Mouse (Mus musculus): ENCODE measurements around the gene Eif3f. TPM values are rescaled to one million over a fixed set of nuclear protein-coding genes. Genes with fewer than 3 reads are reported as not detected.

Eif3f gene
- total RNA-seq, 2 experiments from 2014 or later, result 119 TPM

GRCm38 (mm10) chr7:108966742-108967362, 32.6 kb downstream of the Eif3f start:
- DNase-seq (ENCODE audit: low spot score), result peak; percentile 60

- DNase-seq (ENCODE audit: low spot score), result no peak
These were observed 34.0 kb downstream of the Eif3f start for GRCm38 (mm10) chr7:108968201-108968600.

GRCm38 (mm10) chr7:108972273-108972672, 38.1 kb downstream of the Eif3f start:
- DNase-seq (ENCODE audit: low spot score), result no peak

- DNase-seq (ENCODE audit: low spot score), result no peak
These were observed 51.9 kb downstream of the Eif3f start for GRCm38 (mm10) chr7:108985934-108986708.

- no peak for DNase-seq (ENCODE audit: low spot score)
These were observed 57.0 kb downstream of the Eif3f start for GRCm38 (mm10) chr7:108991207-108991606.

Other genes starting within 250 kb of the Eif3f start
- gene Olfr512, start 221.1 kb upstream of the Eif3f start, total RNA-seq (2021), result not detected
- gene Olfr513, start 183.4 kb upstream of the Eif3f start, total RNA-seq (2021), result not detected
- not detected for gene Olfr514, start 108.4 kb upstream of the Eif3f start, total RNA-seq (2021)
- not detected for gene Olfr516, start 83.9 kb upstream of the Eif3f start, total RNA-seq (2021)
- gene Olfr517, start 62.0 kb upstream of the Eif3f start, total RNA-seq (2021), result not detected
- not detected for gene Olfr518, start 49.4 kb upstream of the Eif3f start, total RNA-seq (2021)
- not detected for gene Olfr519, start 40.0 kb upstream of the Eif3f start, total RNA-seq (2021)
- 1 to 10 TPM; 1.1 to 2.7 TPM for gene Nlrp10, start 4.2 kb upstream of the Eif3f start, total RNA-seq (2021)
- gene Tub, start 15.9 kb downstream of the Eif3f start, total RNA-seq (2021), result under 1 TPM; 0.30 to 0.59 TPM
- gene Ric3, start 148.9 kb downstream of the Eif3f start, total RNA-seq (2021), result 1 to 10 TPM; 2.7 to 2.8 TPM
- gene Lmo1, start 240.8 kb downstream of the Eif3f start, total RNA-seq (2021), result 1 to 10 TPM; 1.9 to 2.7 TPM